Comparison of ENCODE assay signal across 7 mouse cellular contexts in genomic region chr10:40246374-40247165, GRCm38 (mm10). TPM values are rescaled to one million over a fixed set of nuclear protein-coding genes. Genes with fewer than 3 reads are reported as not detected.
DNase-seq lines count a peak whose midpoint lies in the region; ATAC-seq lines count a peak whose summit lies in the region.

Gene Rpf2, minus strand, starts transcription at chr10:40247036.

- ATAC-seq in common myeloid progenitor, adult 5-6 weeks (replicated peaks; ENCODE audit: low read depth, poor library complexity, severe bottlenecking): peak; percentile 92
- peak; percentile 93 for ATAC-seq in megakaryocyte-erythroid progenitor cell, adult 5-6 weeks (replicated peaks; ENCODE audit: low FRiP score, low TSS enrichment, poor library complexity, severe bottlenecking)

- DNase-seq in adipocyte (ENCODE audit: low spot score): peak; percentile 86
- peak; percentile 42 to 71 for DNase-seq in gastrocnemius, adult 8-10 months (ENCODE audit: low spot score in 2 of 2)
- peak; percentile 81 for DNase-seq in hindlimb bud, embryonic 11.5 days (ENCODE audit: extremely low spot score, low read depth, low spot score)
- peak; percentile 69 to 89 for DNase-seq in left cerebral cortex, postnatal 10 days (ENCODE audit: extremely low spot score in 1 of 2, low spot score in 2 of 2)
- DNase-seq in right cerebral cortex, postnatal 25 days: peak; percentile 84

- intact Hi-C loops in left cerebral cortex, postnatal 10 days (cut with DNase I): no loop called here

RNA-seq across cellular contexts. Expression of gene Rpf2, which starts in this region (rescaled TPM):
- 231 and 281 TPM in 2 replicates for total RNA-seq in common myeloid progenitor, adult 5-6 weeks (2017)
- total RNA-seq in gastrocnemius, adult 8-10 months (2022): 10 to 100 TPM; 14.0 to 19.3 (median 18.6) TPM
- 10 to 100 TPM; 25.9 to 30.9 TPM for total RNA-seq in left cerebral cortex, postnatal 10 days (2021)
- total RNA-seq in megakaryocyte-erythroid progenitor cell, adult 5-6 weeks (2014; fragmentation: Nextera tagmentation): 70.6 and 102 TPM in 2 replicates
- total RNA-seq in megakaryocyte-erythroid progenitor cell, adult 5-6 weeks (2017): 263 and 350 TPM in 2 replicates

Comparison
In these comparisons a context has a peak if more than half of its experiments do, and no peak if none do; other contexts are left out.
1. Peak in every context shown above with its lines: DNase-seq and ATAC-seq.